Mouse (Mus musculus) forebrain, embryonic 10.5 days (tissue): ENCODE results near the gene Cryzl1. TPM values are rescaled to one million over a fixed set of nuclear protein-coding genes. Genes with fewer than 3 reads are reported as not detected.

ENCODE experiments used
- DNase-seq: peaks from one replicate; pipeline ENCODE4 v3.0.0-alpha.2; 2017; ENCODE audit warnings: low spot score; ENCODE audit errors: extremely low spot score
- H3K27ac ChIP-seq: fragments of 300-500 bp; sonication (generic); 2 replicates; pipeline ENCODE4 v1.5.1; 2016; ENCODE audit warnings: mild to moderate bottlenecking
- H3K27me3 ChIP-seq: fragments of 300-500 bp; sonication (generic); 2 replicates; pipeline ENCODE4 v1.6.1; 2016; ENCODE audit warnings: mild to moderate bottlenecking; ENCODE audit not compliant: poor library complexity, severe bottlenecking
- H3K36me3 ChIP-seq: fragments of 300-500 bp; sonication (generic); replicated peaks from 2 replicates; pipeline ENCODE4 v1.6.1; 2016; ENCODE audit warnings: mild to moderate bottlenecking, moderate library complexity
- H3K4me1 ChIP-seq: fragments of 300-500 bp; sonication (generic); 2 replicates; pipeline ENCODE4 v1.6.1; 2016
- H3K4me3 ChIP-seq: fragments of 300-500 bp; sonication (generic); 2 replicates; pipeline ENCODE4 v1.5.1; 2016; ENCODE audit warnings: mild to moderate bottlenecking, moderate library complexity
- H3K9me3 ChIP-seq: fragments of 300-500 bp; sonication (generic); 2 replicates; pipeline ENCODE4 v1.6.1; 2016; ENCODE audit warnings: mild to moderate bottlenecking, moderate library complexity
- WGBS: fragments of 180-500 bp; shearing (Covaris S2); methylation state at CpG from one replicate; pipeline ENCODE4 v1.1.7; 2016; 5-methylcytosine and 5-hydroxymethylcytosine counted together
- polyA plus RNA-seq: library from polyadenylated mRNA; unstranded; fragments of >200 nt; fragmentation: Nextera tagmentation; extraction: Ambion mirVana; gene quantifications from 2 replicates; pipeline ENCODE4 v1.2.1, GENCODE M21; 2016

The Cryzl1 gene
- 61.5 and 67.1 TPM in 2 replicates for polyA plus RNA-seq

DNA sequence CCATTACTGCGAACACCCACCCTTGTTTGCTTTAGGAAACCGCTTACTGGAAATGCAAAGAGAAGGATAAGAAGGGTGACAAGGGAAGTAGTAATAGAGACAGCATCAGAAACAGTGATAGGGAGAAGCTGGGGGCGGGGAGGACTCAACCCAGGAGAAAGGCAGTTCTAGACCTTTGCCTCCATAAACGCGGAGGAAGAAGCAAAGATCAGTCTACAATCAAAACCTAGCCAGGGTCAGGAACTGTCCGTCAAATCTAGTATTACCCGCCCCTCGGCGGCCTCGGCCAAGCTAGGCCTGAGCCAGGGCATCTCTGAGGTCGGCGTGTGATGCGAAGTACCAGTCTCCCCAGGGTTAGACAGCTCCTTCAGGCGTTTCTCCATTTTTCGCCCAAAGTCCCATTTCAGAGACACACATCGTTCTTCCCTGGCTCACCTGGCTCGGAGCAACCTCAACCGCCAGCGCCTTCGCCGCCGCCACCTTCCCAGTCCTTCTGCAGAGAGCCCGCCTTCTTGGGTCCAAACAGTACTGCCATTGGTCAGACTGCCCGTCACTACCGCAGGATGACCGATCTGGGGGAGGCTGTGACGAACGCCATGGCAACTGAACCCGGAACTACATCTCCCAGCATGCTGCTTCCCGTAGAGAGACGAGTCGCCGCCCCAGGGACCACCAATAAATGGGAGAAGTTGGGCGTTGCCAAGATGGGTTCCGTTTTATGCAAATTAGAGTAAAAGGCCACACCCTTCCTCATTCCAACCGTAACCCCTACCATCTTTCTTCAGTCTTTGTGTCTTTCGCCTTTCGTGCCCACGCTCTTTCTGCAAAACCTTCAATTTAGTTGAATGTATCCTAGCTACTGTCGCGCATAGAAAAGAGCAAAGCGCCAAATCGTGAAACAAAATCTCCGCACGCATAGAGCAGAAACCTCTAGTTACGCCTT lies at the start of gene Cryzl1:
TSS of gene Cryzl1 (minus strand) at position 853 of the 943 bp plus-strand sequence.
- Histone ChIP-seq H3K4me1 (peaks cover 38% of the 10 kb centered on the region), H3K36me3 (peaks cover 10% of the 10 kb centered on the region; the same call in 1 of the 2 replicates), H3K27me3 (no peaks in the 10 kb centered on the region), H3K27ac (peak within 1 kb of the TSS; percentile 96), H3K4me3 (peak within 1 kb of the TSS; percentile 97), H3K9me3 (no peaks in the 10 kb centered on the region)
- peak; percentile 97 for DNase-seq
- 3% methylated on average over 46 of the region's 46 CpGs for WGBS

DNA sequence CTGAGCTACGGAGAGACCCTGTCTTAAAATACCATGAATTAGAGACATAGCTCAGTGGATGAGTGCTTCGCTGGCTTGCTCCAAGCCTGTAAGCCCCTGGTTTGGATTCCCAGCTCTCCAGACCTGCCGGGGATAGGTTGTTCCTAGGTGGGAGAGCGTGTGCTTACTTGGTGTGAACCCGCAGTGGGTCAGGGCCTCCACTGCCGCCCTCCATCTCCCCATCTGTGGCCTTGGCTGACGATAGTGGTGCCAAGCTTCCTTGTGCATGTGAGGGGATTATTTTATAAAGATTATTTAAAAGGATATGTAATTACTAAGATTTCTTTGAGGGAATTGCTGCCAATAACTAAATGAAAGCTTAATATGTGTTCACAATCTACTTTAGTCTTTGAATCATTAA lies 43.8 kb upstream of the Cryzl1 start:
- Histone ChIP-seq H3K27me3 (no peaks in the 10 kb centered on the region), H3K27ac (no peak overlapping the region), H3K9me3 (no peaks in the 10 kb centered on the region)

DNA sequence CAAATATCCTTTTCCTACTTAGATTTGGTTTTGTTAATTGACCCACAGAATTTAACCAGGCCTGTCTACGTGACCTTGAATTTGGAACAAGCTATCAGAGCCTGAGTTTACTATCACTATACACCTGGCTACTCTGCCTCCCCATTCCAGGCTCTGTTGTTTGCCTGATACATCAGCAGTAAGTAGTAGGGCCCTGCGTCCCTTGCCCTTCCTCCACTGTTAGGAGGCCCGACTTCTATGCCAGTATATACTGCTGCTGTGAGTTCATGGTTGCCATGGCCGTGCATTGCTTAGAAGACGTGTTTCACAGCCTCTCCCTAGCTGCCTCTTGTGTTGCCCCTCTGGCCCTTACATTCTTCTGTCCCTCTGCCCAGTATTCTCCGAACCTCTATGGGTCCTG lies 42.6 kb upstream of the Cryzl1 start:
- H3K36me3 ChIP-seq = no peaks in the 10 kb centered on the region
- H3K9me3 ChIP-seq = no peaks in the 10 kb centered on the region
- no peak for DNase-seq
- H3K4me1 ChIP-seq = peaks cover 31% of the 10 kb centered on the region
- no peak overlapping the region for H3K4me3 ChIP-seq
- no peaks in the 10 kb centered on the region for H3K27me3 ChIP-seq
- no peak overlapping the region for H3K27ac ChIP-seq
- WGBS = 89% methylated on average over 6 of the region's 6 CpGs

More for the DNA sequence above, 43.8 kb upstream of the Cryzl1 start:
- Histone ChIP-seq H3K4me1 (peaks cover 26% of the 10 kb centered on the region), H3K36me3 (no peaks in the 10 kb centered on the region), H3K4me3 (no peak overlapping the region)
- no peak for DNase-seq
- WGBS = 89% methylated on average over 7 of the region's 7 CpGs

DNA sequence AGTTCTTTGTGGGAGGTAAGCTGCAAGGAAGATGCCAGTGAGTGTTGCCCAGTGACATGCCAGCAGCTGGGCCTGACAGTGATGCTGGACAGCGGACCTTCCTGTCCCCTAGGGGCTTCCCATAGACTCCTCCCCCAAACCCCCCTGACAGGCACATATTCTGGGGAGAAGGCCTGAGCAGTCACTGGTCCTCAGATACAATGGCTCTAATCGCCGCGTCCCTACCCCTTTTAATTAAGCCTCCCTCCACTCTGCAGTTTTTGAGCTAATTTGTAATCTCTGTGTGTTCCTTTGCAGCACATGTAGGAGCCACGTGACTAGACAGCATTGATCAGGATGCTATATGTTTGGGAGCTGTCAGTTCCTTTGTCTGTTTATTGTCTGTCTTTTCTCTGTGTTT lies 41.9 kb upstream of the Cryzl1 start:
- DNase-seq = no peak
- WGBS = 26% methylated on average over 5 of the region's 5 CpGs
- Histone ChIP-seq H3K9me3 (no peaks in the 10 kb centered on the region), H3K36me3 (no peaks in the 10 kb centered on the region), H3K4me1 (peaks cover 32% of the 10 kb centered on the region), H3K27me3 (no peaks in the 10 kb centered on the region), H3K4me3 (no peak overlapping the region), H3K27ac (no peak overlapping the region)

DNA sequence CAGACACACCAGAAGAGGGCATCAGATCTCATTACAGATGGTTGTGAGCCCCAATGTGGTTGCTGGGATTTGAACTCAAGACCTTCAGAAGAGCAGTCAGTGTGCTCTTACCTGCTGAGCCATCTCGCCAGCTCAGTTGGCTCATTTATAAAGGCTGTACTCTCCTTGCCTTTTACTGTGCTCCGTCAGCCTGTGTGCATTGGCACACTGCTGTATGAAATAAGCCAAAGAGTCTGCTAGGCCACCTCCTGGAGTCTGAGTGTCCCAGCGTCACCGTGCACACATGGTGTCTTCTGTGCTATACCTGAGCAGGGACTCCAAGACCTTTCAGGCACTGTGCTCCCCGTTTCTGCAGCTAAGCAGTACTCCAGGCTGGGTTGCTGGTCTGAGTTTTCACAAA lies 41.1 kb upstream of the Cryzl1 start:
- DNase-seq = no peak
- Histone ChIP-seq H3K9me3 (no peaks in the 10 kb centered on the region), H3K4me1 (peaks cover 32% of the 10 kb centered on the region), H3K36me3 (no peaks in the 10 kb centered on the region), H3K27me3 (no peaks in the 10 kb centered on the region), H3K4me3 (no peak overlapping the region), H3K27ac (no peak overlapping the region)
- 83% methylated on average over 5 of the region's 5 CpGs for WGBS

DNA sequence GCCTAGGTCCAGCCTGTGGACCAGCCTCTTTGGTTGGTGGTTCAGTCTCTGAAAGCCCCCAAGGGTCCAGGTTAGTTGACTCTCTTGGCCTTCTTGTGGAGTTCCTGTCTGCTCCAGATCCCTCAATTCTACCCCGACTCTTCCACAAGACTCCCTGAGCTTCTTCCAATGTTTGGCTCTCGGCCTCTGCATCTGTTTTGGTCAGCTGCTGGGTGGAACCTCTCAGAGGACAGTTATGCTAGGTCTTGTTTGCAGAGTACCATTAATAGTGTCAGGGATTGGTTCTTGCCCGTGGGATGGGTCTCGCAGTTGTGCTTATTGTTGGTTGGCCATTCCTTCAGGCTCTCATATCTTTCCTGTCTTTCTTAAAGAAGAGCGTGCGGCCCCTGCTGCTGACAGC lies 39.8 kb upstream of the Cryzl1 start:
- Histone ChIP-seq H3K27me3 (no peaks in the 10 kb centered on the region), H3K4me1 (peaks cover 43% of the 10 kb centered on the region), H3K36me3 (no peaks in the 10 kb centered on the region), H3K9me3 (no peaks in the 10 kb centered on the region), H3K4me3 (no peak overlapping the region), H3K27ac (no peak overlapping the region)
- no peak for DNase-seq
- 94% methylated on average over 6 of the region's 6 CpGs for WGBS

DNA sequence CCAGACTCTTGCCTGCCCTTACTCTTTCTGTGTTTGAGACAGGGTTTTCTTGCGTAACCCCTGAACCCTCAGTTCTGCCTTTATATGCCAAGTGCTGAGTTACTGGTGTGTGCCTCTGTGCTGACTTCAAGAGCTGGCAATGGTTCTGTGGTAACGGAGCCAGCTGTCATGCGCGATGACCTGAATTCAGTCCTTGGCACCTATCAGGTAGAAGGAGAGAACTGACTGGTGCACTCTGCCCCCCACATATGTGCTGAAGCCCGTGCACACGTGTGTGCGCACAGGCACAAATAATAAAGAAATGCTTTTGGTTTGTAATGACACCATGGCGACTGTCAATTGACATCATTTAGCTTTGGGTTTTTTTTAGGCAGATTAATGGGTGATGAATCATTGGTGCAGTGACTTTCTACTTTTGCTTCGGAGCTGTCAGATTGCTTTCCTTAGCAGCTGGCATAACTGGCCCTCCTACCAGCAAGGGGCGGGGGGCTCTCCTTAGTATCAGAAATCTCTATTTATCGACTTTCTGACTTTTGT lies 38.5 kb upstream of the Cryzl1 start:
- peaks cover 52% of the 10 kb centered on the region for H3K4me1 ChIP-seq
- no peaks in the 10 kb centered on the region for H3K27me3 ChIP-seq
- no peak for DNase-seq
- H3K36me3 ChIP-seq = no peaks in the 10 kb centered on the region
- no peak overlapping the region for H3K4me3 ChIP-seq
- no peak overlapping the region for H3K27ac ChIP-seq
- WGBS = 94% methylated on average over 11 of the region's 11 CpGs
- H3K9me3 ChIP-seq = no peaks in the 10 kb centered on the region

DNA sequence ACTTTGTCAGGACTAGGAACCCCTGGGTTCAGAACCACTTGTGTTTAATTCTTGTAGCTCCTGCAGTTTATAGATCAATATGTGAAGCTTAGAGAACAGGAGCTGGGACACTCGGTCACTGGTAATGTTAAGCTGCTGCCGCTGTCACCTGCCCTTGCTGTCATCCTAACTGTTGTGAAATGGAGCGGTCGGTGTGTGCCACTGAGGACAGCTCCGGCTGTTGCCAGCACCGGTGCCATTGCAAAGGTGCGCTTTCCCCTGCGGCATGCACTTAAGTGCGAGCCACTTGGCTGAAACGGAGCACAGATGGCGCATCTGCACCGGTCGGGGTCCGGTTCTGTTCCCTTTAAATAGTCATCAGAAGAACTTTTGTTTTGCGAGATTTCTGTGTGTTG lies 37.0 kb upstream of the Cryzl1 start:
- no peaks in the 10 kb centered on the region for H3K36me3 ChIP-seq
- peaks cover 53% of the 10 kb centered on the region for H3K4me1 ChIP-seq
- no peaks in the 10 kb centered on the region for H3K27me3 ChIP-seq
- WGBS = 94% methylated on average over 15 of the region's 15 CpGs
- H3K27ac ChIP-seq = no peak overlapping the region
- H3K4me3 ChIP-seq = no peak overlapping the region
- H3K9me3 ChIP-seq = no peaks in the 10 kb centered on the region
- DNase-seq = no peak

DNA sequence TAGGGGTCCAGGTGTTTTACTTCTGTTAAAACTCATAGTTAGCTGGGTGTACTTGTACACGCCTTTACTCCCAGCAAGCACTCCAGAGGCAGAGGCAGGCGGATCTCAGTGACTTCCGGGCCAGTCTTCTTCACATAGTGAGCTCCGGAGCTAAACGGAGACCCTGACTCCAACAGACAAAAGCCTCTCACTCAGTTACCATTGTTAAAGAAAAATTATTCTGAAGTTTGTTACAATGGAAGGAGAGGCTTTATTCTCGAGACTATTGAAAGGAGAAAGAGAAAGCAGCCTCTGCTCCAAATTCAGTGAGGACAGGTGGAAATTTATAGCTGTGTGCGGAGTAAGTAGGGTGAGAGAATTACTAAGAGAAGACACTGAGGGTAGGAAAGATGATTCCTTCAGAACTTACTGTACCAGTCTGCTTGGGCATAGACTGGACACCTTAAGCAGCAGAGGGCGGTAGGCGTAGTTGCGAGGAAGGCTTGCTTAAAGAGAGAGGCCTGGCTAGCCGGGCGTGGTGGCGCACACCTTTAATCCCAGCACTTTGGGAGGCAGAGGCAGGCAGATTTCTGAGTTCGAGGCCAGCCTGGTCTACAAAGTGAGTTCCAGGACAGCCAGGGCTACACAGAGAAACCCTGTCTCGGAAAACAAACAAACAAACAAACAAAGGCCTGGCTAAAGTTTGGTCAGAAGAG lies 36.5 kb upstream of the Cryzl1 start:
- Histone ChIP-seq H3K4me3 (no peak overlapping the region), H3K4me1 (peaks cover 48% of the 10 kb centered on the region), H3K36me3 (peaks cover 5% of the 10 kb centered on the region), H3K27ac (no peak overlapping the region), H3K27me3 (no peaks in the 10 kb centered on the region), H3K9me3 (no peaks in the 10 kb centered on the region)
- 93% methylated on average over 15 of the region's 15 CpGs for WGBS
- DNase-seq = no peak

DNA sequence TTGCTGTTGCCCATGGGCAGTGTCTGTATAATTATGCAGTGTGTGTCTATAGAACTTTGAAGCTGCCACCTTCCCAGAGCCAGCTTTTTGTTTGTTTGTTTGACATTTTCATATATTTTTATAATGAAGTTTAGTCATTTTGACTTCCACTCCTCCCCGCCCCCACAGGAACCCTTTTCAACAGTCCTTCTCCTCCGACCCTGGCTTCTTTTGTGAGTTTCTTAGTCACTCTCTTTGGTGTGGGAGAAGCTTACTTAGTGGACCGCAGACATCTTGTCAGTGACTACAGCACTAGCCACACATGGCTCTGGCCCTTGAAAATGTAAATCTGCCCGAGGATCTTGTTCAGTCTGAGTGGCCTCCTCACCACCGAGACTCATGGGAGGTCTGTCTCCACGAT lies 35.6 kb upstream of the Cryzl1 start:
- DNase-seq = no peak
- Histone ChIP-seq H3K9me3 (no peaks in the 10 kb centered on the region), H3K36me3 (peaks cover 6% of the 10 kb centered on the region), H3K27me3 (no peaks in the 10 kb centered on the region), H3K4me3 (no peak overlapping the region), H3K27ac (peak overlapping the region; percentile 60; the same call in 1 of the 2 replicates), H3K4me1 (peaks cover 40% of the 10 kb centered on the region)
- 89% methylated on average over 6 of the region's 6 CpGs for WGBS

DNA sequence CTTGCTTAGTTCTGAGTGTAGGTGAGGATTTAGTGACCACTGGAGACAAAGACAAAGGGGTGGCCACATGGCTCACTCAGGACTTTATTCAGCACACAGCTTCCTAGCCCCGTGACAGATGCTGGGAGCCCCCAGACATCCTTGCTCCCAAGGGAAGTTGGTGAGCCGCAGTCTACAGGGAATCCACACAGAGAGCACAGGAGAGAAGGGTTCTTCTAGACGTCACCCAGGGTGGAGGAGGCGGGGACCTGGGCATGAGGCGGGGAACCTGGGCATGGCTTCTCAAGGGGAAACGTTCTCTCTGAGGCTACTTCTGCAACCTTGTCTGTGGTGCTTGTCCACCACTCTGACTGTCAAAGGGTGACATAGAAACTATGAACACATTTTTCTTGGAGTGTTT lies 35.2 kb upstream of the Cryzl1 start:
- 69% methylated on average over 6 of the region's 6 CpGs for WGBS
- DNase-seq = no peak

DNA sequence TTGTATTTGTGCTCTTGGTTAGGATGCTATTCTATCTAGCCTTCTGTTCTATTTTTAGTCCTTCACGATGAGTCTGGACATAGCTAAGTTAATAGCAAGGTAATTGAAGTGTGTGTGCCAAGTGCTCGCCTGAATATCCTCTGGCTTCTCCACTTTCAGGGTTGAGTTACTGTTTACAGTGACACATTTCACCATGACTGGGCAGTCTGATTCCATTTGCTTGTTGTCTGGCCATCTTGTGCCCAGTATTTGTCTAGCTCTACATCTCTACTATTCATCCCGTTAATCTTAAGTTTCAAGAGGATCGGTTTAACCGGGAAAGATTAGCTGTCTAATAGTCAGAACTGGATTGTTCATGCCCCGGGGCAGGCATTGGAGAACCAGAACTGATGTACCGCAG lies 33.7 kb upstream of the Cryzl1 start:
- H3K4me1 ChIP-seq = peaks cover 40% of the 10 kb centered on the region

More for the DNA sequence above, 35.2 kb upstream of the Cryzl1 start:
- H3K27ac ChIP-seq = peak overlapping the region; percentile 60
- H3K27me3 ChIP-seq = no peaks in the 10 kb centered on the region
- H3K9me3 ChIP-seq = no peaks in the 10 kb centered on the region
- peaks cover 40% of the 10 kb centered on the region for H3K4me1 ChIP-seq
- peaks cover 6% of the 10 kb centered on the region for H3K36me3 ChIP-seq
- H3K4me3 ChIP-seq = no peak overlapping the region

DNA sequence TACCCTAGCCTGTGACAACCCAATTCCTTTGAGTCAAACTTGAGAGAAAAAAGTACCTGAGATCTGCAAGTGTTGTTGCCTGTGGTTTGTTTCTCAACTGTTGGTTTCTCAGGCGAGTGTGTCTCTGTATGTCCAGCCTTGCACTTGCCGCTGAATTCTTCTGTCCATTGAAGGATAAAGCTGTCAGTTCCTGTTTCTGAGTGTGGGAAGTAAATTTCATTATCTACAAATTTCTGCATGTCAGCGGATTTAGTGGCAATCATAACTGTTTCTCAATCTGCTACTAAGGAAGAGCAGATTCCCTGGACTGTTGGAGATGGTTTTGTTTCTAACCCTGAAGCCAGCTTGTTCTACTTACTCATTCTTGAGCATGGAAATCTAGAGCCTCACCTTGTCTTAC lies 33.0 kb upstream of the Cryzl1 start:
- Histone ChIP-seq H3K36me3 (peaks cover 10% of the 10 kb centered on the region), H3K4me3 (no peak overlapping the region), H3K27ac (no peak overlapping the region), H3K9me3 (no peaks in the 10 kb centered on the region), H3K27me3 (no peaks in the 10 kb centered on the region), H3K4me1 (peaks cover 39% of the 10 kb centered on the region)
- 89% methylated on average over 3 of the region's 3 CpGs for WGBS
- no peak for DNase-seq

More for the DNA sequence above, 33.7 kb upstream of the Cryzl1 start:
- 77% methylated on average over 7 of the region's 7 CpGs for WGBS
- no peak for DNase-seq
- Histone ChIP-seq H3K27me3 (no peaks in the 10 kb centered on the region), H3K27ac (no peak overlapping the region), H3K36me3 (peaks cover 6% of the 10 kb centered on the region), H3K9me3 (no peaks in the 10 kb centered on the region), H3K4me3 (no peak overlapping the region)
